Mouse (Mus musculus) limb, embryonic 14.5 days (tissue): ENCODE results near the gene Cyp2j12. TPM values are rescaled to one million over a fixed set of nuclear protein-coding genes. Genes with fewer than 3 reads are reported as not detected.
A peak's percentile ranks its signal among the peaks of the same experiment; 100 is the strongest.

Experiments used
- ATAC-seq: fragments of 200-750 bp; cut with Nextera tagmentation; 2 replicates; pipeline ENCODE4 v1.8.0; 2017; ENCODE audit warnings: low read depth, moderate number of reproducible peaks, moderate TSS enrichment; ENCODE audit not compliant: low FRiP score
- DNase-seq: peaks from one replicate; pipeline ENCODE4 v3.0.0-alpha.2; 2015; ENCODE audit warnings: low spot score
- H3K27ac ChIP-seq: fragments of 300-500 bp; sonication (generic); replicated peaks from 2 replicates; pipeline ENCODE4 v1.5.1; 2014; ENCODE audit warnings: low read depth, mild to moderate bottlenecking, low read length, moderate library complexity, mixed read lengths
- H3K27me3 ChIP-seq: fragments of 300-500 bp; sonication (generic); 2 replicates; pipeline ENCODE4 v1.6.1; 2014; ENCODE audit warnings: low read length, mixed read lengths; ENCODE audit not compliant: control insufficient read depth, insufficient read depth
- H3K36me3 ChIP-seq: fragments of 300-500 bp; sonication (generic); 2 replicates; pipeline ENCODE4 v1.6.1; 2014; ENCODE audit warnings: mild to moderate bottlenecking, low read length, moderate library complexity, mixed read lengths; ENCODE audit not compliant: control insufficient read depth, insufficient read depth
- H3K4me1 ChIP-seq: fragments of 300-500 bp; sonication (generic); 2 replicates; pipeline ENCODE4 v1.6.1; 2014; ENCODE audit warnings: antibody characterized with exemption, low read length, mixed read lengths; ENCODE audit not compliant: control insufficient read depth, insufficient read depth
- H3K4me2 ChIP-seq: fragments of 300-500 bp; sonication (generic); replicated peaks from 2 replicates; pipeline ENCODE4 v1.6.1; 2014; ENCODE audit warnings: low read depth, mild to moderate bottlenecking, low read length, moderate library complexity; ENCODE audit not compliant: severe bottlenecking
- H3K4me3 ChIP-seq: fragments of 300-500 bp; sonication (generic); replicated peaks from 2 replicates; pipeline ENCODE4 v1.5.1; 2014; ENCODE audit warnings: low read length
- H3K9ac ChIP-seq: fragments of 300-500 bp; sonication (generic); 2 replicates; pipeline ENCODE4 v1.6.1; 2014; ENCODE audit warnings: mild to moderate bottlenecking, low read depth, low read length, moderate library complexity; ENCODE audit not compliant: severe bottlenecking
- H3K9me3 ChIP-seq: fragments of 300-500 bp; sonication (generic); 2 replicates; pipeline ENCODE4 v1.6.1; 2016; ENCODE audit warnings: low read length; ENCODE audit not compliant: control insufficient read depth
- POLR2A ChIP-seq: fragments of 200-500 bp; IDR thresholded peaks from 2 replicates; pipeline ENCODE4 v1.8.0; 2012; ENCODE audit warnings: inconsistent platforms, mild to moderate bottlenecking, moderate library complexity, borderline replicate concordance; ENCODE audit not compliant: insufficient read depth, insufficient read length; ENCODE audit errors: extremely low read depth
- WGBS: fragments of 180-500 bp; shearing (Covaris S2); extraction: QIAGEN DNeasy Blood & Tissue Kit; methylation state at CpG from one replicate; pipeline ENCODE4 v1.1.7; 2014; 5-methylcytosine and 5-hydroxymethylcytosine counted together
- polyA plus RNA-seq, 2 experiments: library from polyadenylated mRNA; depleted of rRNA in 1 of 2; stranded (reverse) in 1 of 2; unstranded in 1 of 2; fragments of >200 nt; fragmentation: Nextera tagmentation in 1 of 2; extraction: Ambion mirVana in 1 of 2; gene quantifications; 2 replicates each; pipeline versions ENCODE4 v1.2.1 to v1.2.3; 2012 to 2014

Gene Cyp2j12
- polyA plus RNA-seq, 2 experiments = not detected

- Histone ChIP-seq H3K9me3 (no peaks in the 10 kb centered on the region), H3K4me2 (no peak overlapping the region), H3K27ac (no peak overlapping the region), H3K9ac (no peak overlapping the region), H3K4me3 (no peak overlapping the region), H3K27me3 (no peaks in the 10 kb centered on the region), H3K36me3 (no peaks in the 10 kb centered on the region), H3K4me1 (no peaks in the 10 kb centered on the region)
- DNase-seq (no peak), ATAC-seq (no peak)
- TF ChIP-seq POLR2A = no peak
These were observed 62.6 kb downstream of the Cyp2j12 start for GRCm38 (mm10) chr4:96078308-96078707.

- no peak for ATAC-seq
- TF ChIP-seq POLR2A = no peak
- no peak within 1 kb of the TSS for H3K27ac ChIP-seq
- no peaks in the 10 kb centered on the region for H3K9me3 ChIP-seq
- H3K9ac ChIP-seq = 0 out of 2 replicates have a peak within 1 kb of the TSS, but pooled peaks have one; percentile 35
- no peaks in the 10 kb centered on the region for H3K27me3 ChIP-seq
- peak; percentile 39 for DNase-seq
- WGBS = 4% methylated on average over 20 of the region's 20 CpGs
- H3K4me3 ChIP-seq = peak within 1 kb of the TSS; percentile 22
- peak within 1 kb of the TSS; percentile 46 for H3K4me2 ChIP-seq
- H3K4me1 ChIP-seq = no peaks in the 10 kb centered on the region
- no peaks in the 10 kb centered on the region for H3K36me3 ChIP-seq
These were observed 63.5 kb downstream of the Cyp2j12 start, which contains the start of gene Cyp2j13 for GRCm38 (mm10) chr4:96077261-96078125. Gene Cyp2j13, minus strand, starts transcription at chr4:96077546.

GRCm38 (mm10) chr4:96062045-96062444 lies 78.9 kb downstream of the Cyp2j12 start:
- Histone ChIP-seq H3K4me1 (no peaks in the 10 kb centered on the region), H3K36me3 (no peaks in the 10 kb centered on the region), H3K4me3 (no peak overlapping the region), H3K27ac (no peak overlapping the region), H3K9me3 (no peaks in the 10 kb centered on the region), H3K27me3 (no peaks in the 10 kb centered on the region), H3K9ac (no peak overlapping the region), H3K4me2 (no peak overlapping the region)
- WGBS = 77% methylated on average over 2 of the region's 2 CpGs
- ATAC-seq = no peak
- no peak for DNase-seq
- no peak for TF ChIP-seq POLR2A

GRCm38 (mm10) chr4:96060106-96060505 lies 80.8 kb downstream of the Cyp2j12 start:
- H3K9ac ChIP-seq = no peak overlapping the region
- ATAC-seq = no peak
- no peak overlapping the region for H3K4me3 ChIP-seq
- DNase-seq = no peak
- no peaks in the 10 kb centered on the region for H3K4me1 ChIP-seq
- WGBS = 91% methylated on average over 2 of the region's 2 CpGs
- no peaks in the 10 kb centered on the region for H3K36me3 ChIP-seq
- H3K27me3 ChIP-seq = no peaks in the 10 kb centered on the region
- no peak overlapping the region for H3K4me2 ChIP-seq
- no peak for TF ChIP-seq POLR2A
- H3K27ac ChIP-seq = no peak overlapping the region
- no peaks in the 10 kb centered on the region for H3K9me3 ChIP-seq

Other genes starting within 250 kb of the Cyp2j12 start
- 9.7 and 10.6 TPM in 2 replicates for gene Hook1, start 173.9 kb downstream of the Cyp2j12 start, polyA plus RNA-seq (2012; rRNA removed)
- gene Hook1, start 173.9 kb downstream of the Cyp2j12 start, polyA plus RNA-seq (2014; fragmentation: Nextera tagmentation; extraction: Ambion mirVana) = 12.6 and 13.5 TPM in 2 replicates
- 0.08 TPM in 1 of 2 replicates, not detected in the other for gene Cyp2j13, start 63.6 kb downstream of the Cyp2j12 start, polyA plus RNA-seq (2012; rRNA removed)
- not detected in 2 replicates for gene Cyp2j13, start 63.6 kb downstream of the Cyp2j12 start, polyA plus RNA-seq (2014; fragmentation: Nextera tagmentation; extraction: Ambion mirVana)
- not detected in 2 replicates for gene Cyp2j7, start 95.5 kb upstream of the Cyp2j12 start, polyA plus RNA-seq (2012; rRNA removed)
- not detected in 2 replicates for gene Cyp2j7, start 95.5 kb upstream of the Cyp2j12 start, polyA plus RNA-seq (2014; fragmentation: Nextera tagmentation; extraction: Ambion mirVana)
- gene Cyp2j11, start 207.5 kb upstream of the Cyp2j12 start, polyA plus RNA-seq (2012; rRNA removed) = not detected in 2 replicates
- gene Cyp2j11, start 207.5 kb upstream of the Cyp2j12 start, polyA plus RNA-seq (2014; fragmentation: Nextera tagmentation; extraction: Ambion mirVana) = not detected in 2 replicates